In the genomic region with DNA sequence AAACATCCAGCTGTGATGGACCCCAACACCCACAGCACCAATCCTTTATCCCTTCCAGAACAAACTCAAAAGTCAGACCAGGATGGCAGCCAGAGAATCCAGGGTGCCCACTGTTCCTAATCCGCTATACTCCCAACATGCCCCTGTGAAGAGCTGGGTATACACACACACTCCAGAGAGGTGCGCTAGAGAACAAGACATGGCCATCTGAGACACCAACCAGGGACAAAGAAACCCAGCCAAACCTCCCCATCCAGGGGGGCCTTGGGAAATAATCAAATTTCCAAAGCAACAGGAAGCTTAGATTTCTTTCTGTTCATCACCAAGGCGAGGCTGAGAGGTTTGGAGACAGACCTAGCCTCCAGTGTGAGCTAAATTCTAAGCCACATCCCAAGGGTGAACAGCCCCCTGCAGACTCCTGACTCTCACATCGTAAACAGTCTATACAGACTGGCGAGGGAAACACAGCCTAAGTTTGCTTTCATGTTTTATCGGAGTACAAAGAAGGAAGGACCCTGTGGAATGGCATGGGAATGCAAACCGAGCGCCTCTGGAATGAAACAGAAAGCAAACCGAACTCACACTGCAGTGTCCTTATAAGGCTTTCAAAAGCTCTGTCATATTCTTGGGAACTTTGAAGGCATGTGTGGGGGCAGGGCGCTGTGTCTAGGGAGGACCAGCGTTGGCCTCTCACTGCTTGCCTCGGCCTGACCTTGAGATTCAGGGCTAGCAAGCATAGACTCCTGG, we compare ENCODE assay signal across 8 mouse cellular contexts.
DNase-seq lines count a peak whose midpoint lies in the region; ATAC-seq and TF ChIP-seq lines count a peak whose summit lies in the region.

No protein-coding gene starts in this region.

- no peak for TF ChIP-seq CTCF in thymus, adult 2 months (IDR thresholded peaks at IDR 0.05; ENCODE audit: borderline replicate concordance, control insufficient read depth, extremely low read depth, insufficient read depth, low read length, poor library complexity)

- no peak for TF ChIP-seq POLR2A in thymus, adult 2 months (IDR thresholded peaks at IDR 0.05; ENCODE audit: control insufficient read depth, extremely low read depth, insufficient read depth, low read length, poor library complexity)

- H3K4me2 ChIP-seq in limb, embryonic 12.5 days = peak overlapping the region; percentile 41
- peak overlapping the region; percentile 19 for H3K4me2 ChIP-seq in stomach, embryonic 15.5 days

- H3K27ac ChIP-seq in embryonic facial prominence, embryonic 10.5 days (replicated peaks) = peak overlapping the region; percentile 71
- H3K27ac ChIP-seq in limb, embryonic 12.5 days = peak overlapping the region; percentile 73
- peak overlapping the region; percentile 69 for H3K27ac ChIP-seq in stomach, embryonic 15.5 days
- no peak overlapping the region for H3K27ac ChIP-seq in thymus, adult 2 months (ENCODE audit: control insufficient read depth, insufficient read depth, low read length)

- H3K27me3 ChIP-seq in embryonic facial prominence, embryonic 10.5 days (replicated peaks; ENCODE audit: low read depth, poor library complexity, severe bottlenecking) = no peaks in the 10 kb centered on the region
- no peaks in the 10 kb centered on the region for H3K27me3 ChIP-seq in limb, embryonic 12.5 days
- no peaks in the 10 kb centered on the region for H3K27me3 ChIP-seq in stomach, embryonic 15.5 days (replicated peaks)
- H3K27me3 ChIP-seq in thymus, adult 2 months (ENCODE audit: control insufficient read depth, insufficient read depth, low read length) = no peaks in the 10 kb centered on the region

- peak; percentile 27 for DNase-seq in adrenal gland, postnatal 14 days
- DNase-seq in adrenal gland, postnatal 25 days = no peak
- peak; percentile 48 for DNase-seq in embryonic facial prominence, embryonic 10.5 days (ENCODE audit: low spot score)
- peak; percentile 40 to 57 for DNase-seq in heart, postnatal 14 days
- DNase-seq in thymus, adult 2 months = no peak
- no peak for DNase-seq in layer of hippocampus, postnatal 25 days (ENCODE audit: extremely low spot score in 1 of 2, low spot score in 1 of 2)

- peak overlapping the region; percentile 42 for H3K9ac ChIP-seq in limb, embryonic 12.5 days (replicated peaks)
- no peak overlapping the region for H3K9ac ChIP-seq in stomach, embryonic 15.5 days

- H3K36me3 ChIP-seq in embryonic facial prominence, embryonic 10.5 days (replicated peaks) = no peaks in the 10 kb centered on the region
- H3K36me3 ChIP-seq in limb, embryonic 12.5 days = no peaks in the 10 kb centered on the region
- no peaks in the 10 kb centered on the region for H3K36me3 ChIP-seq in stomach, embryonic 15.5 days
- H3K36me3 ChIP-seq in thymus, adult 2 months (ENCODE audit: control insufficient read depth, insufficient read depth, low read length) = no peaks in the 10 kb centered on the region

- peaks cover 20% of the 10 kb centered on the region for H3K4me1 ChIP-seq in embryonic facial prominence, embryonic 10.5 days
- peaks cover 17% of the 10 kb centered on the region for H3K4me1 ChIP-seq in limb, embryonic 12.5 days (replicated peaks)
- H3K4me1 ChIP-seq in stomach, embryonic 15.5 days = no peaks in the 10 kb centered on the region
- H3K4me1 ChIP-seq in thymus, adult 2 months (replicated peaks; ENCODE audit: control insufficient read depth, insufficient read depth, low read length) = no peaks in the 10 kb centered on the region

- peak; percentile 58; the same call in 1 of the 2 replicates for ATAC-seq in limb, embryonic 12.5 days (ENCODE audit: insufficient number of reproducible peaks, insufficient read depth, low FRiP score, low TSS enrichment, low read depth)
- peak; percentile 41; the same call in 1 of the 2 replicates for ATAC-seq in stomach, embryonic 15.5 days (ENCODE audit: insufficient read depth, low FRiP score, low read depth)

- WGBS in embryonic facial prominence, embryonic 10.5 days = 51% methylated on average over 12 of the region's 12 CpGs
- WGBS in limb, embryonic 12.5 days = 27% methylated on average over 12 of the region's 12 CpGs
- WGBS in stomach, embryonic 15.5 days = 21% methylated on average over 12 of the region's 12 CpGs
- 51% methylated on average over 12 of the region's 12 CpGs for WGBS in thymus, adult 2 months

- H3K4me3 ChIP-seq in embryonic facial prominence, embryonic 10.5 days = no peak overlapping the region
- 0 out of 2 replicates have a peak overlapping the region, but pooled peaks have one; percentile 3 for H3K4me3 ChIP-seq in limb, embryonic 12.5 days (replicated peaks)
- no peak overlapping the region for H3K4me3 ChIP-seq in stomach, embryonic 15.5 days (replicated peaks)
- no peak overlapping the region for H3K4me3 ChIP-seq in thymus, adult 2 months (ENCODE audit: control insufficient read depth, insufficient read depth, low read length)

- no peaks in the 10 kb centered on the region for H3K9me3 ChIP-seq in embryonic facial prominence, embryonic 10.5 days
- no peaks in the 10 kb centered on the region for H3K9me3 ChIP-seq in limb, embryonic 12.5 days
- H3K9me3 ChIP-seq in stomach, embryonic 15.5 days = no peaks in the 10 kb centered on the region

- intact Hi-C loops in heart, postnatal 14 days (cut with DNase I) = loop anchor here (10.0 kb wide), 1 partner anchor 170 kb away; a partner anchor contains a TSS

Comparison
In these comparisons a context has a peak if more than half of its experiments do, and no peak if none do; other contexts are left out.
1. DNase-seq: peak in adrenal gland, postnatal 14 days (single experiment), embryonic facial prominence, embryonic 10.5 days (single experiment) and heart, postnatal 14 days (2 of 2); none in adrenal gland, postnatal 25 days (single experiment), thymus, adult 2 months (single experiment) and layer of hippocampus, postnatal 25 days (0 of 2).